Mouse (Mus musculus): ENCODE results near the gene Kndc1.

GRCm38 (mm10) chr7:139850152-139850551 is 44.3 kb upstream of the Kndc1 start:
- TF ChIP-seq CTCF (IDR thresholded peaks at IDR 0.05) (no peak), POLR2A (IDR thresholded peaks at IDR 0.05; ENCODE audit: insufficient read depth, low read depth, low read length) (no peak)

All from heart, adult 2 months (tissue).